Comparison of ENCODE assay signal across 16 mouse cellular contexts in the genomic region with DNA sequence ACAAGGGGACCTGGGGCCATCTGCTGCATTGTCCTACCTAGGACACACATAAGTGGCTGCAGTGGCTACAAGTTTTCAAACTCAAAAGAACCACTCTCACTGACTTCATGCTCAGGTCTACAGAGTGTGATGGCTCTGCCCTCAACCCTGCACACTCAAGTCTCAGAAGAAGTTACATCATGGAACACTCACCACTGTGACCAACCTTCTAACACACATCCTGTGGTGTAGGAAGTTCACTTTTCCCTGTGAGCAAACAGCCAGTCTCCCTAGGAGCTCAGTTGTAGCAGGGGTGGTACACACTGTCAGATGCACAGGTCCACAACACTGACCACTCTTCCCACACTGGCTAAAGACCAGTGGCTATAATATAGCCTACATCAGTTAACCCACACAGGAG. TPM values are rescaled to one million over a fixed set of nuclear protein-coding genes. Genes with fewer than 3 reads are reported as not detected.
DNase-seq lines count a peak whose midpoint lies in the region; ATAC-seq and TF ChIP-seq lines count a peak whose summit lies in the region.
"Had no signal": no experiment of that assay in that cellular context is flagged by ENCODE, and none has a peak within 500 bp of the region (broad histone marks: within the 10 kb centered on the region; RNA-seq: fewer than 3 reads in every experiment).

No protein-coding gene starts in this region.

- no peak overlapping the region for H3K27ac ChIP-seq in forebrain, embryonic 13.5 days
- no peak overlapping the region for H3K27ac ChIP-seq in forebrain, postnatal 0 days (ENCODE audit: low read depth, low read length)
- H3K27ac ChIP-seq in midbrain, embryonic 12.5 days (replicated peaks), result no peak overlapping the region
- no peak overlapping the region for H3K27ac ChIP-seq in midbrain, embryonic 10.5 days (replicated peaks)
- no peak overlapping the region for H3K27ac ChIP-seq in gastrocnemius, adult 2 months
- H3K27ac ChIP-seq: left cerebral cortex, adult 2 months; lung, embryonic 15.5 days had no signal

- H3K36me3 ChIP-seq in forebrain, embryonic 13.5 days (ENCODE audit: poor library complexity, severe bottlenecking), result peaks cover 42% of the 10 kb centered on the region
- H3K36me3 ChIP-seq in forebrain, postnatal 0 days (ENCODE audit: insufficient read depth), result peaks cover 31% of the 10 kb centered on the region
- H3K36me3 ChIP-seq in midbrain, embryonic 12.5 days, result peaks cover 44% of the 10 kb centered on the region
- peaks cover 60% of the 10 kb centered on the region for H3K36me3 ChIP-seq in midbrain, embryonic 10.5 days
- peaks cover 91% of the 10 kb centered on the region for H3K36me3 ChIP-seq in megakaryocyte, embryonic 14.5 days (replicated peaks; ENCODE audit: low read length)

- no peak for DNase-seq in forebrain, postnatal 0 days
- no peak for DNase-seq in midbrain, embryonic 10.5 days (ENCODE audit: low spot score)
- no peak for DNase-seq in gastrocnemius, adult 2 months
- DNase-seq in heart, adult 9 months (ENCODE audit: low spot score in 2 of 2), result no peak

- H3K9ac ChIP-seq in forebrain, embryonic 13.5 days, result no peak overlapping the region
- no peak overlapping the region for H3K9ac ChIP-seq in forebrain, postnatal 0 days
- H3K9ac ChIP-seq in midbrain, embryonic 12.5 days (replicated peaks), result no peak overlapping the region
- H3K9ac ChIP-seq: embryonic facial prominence, embryonic 15.5 days; liver, embryonic 12.5 days; lung, embryonic 15.5 days had no signal

- H3K4me2 ChIP-seq in forebrain, embryonic 13.5 days, result no peak overlapping the region
- no peak overlapping the region for H3K4me2 ChIP-seq in forebrain, postnatal 0 days (ENCODE audit: low read depth)
- no peak overlapping the region for H3K4me2 ChIP-seq in midbrain, embryonic 12.5 days (replicated peaks)
- H3K4me2 ChIP-seq: embryonic facial prominence, embryonic 15.5 days; liver, embryonic 12.5 days; lung, embryonic 15.5 days had no signal

- no peak overlapping the region for H3K4me3 ChIP-seq in forebrain, embryonic 13.5 days
- no peak overlapping the region for H3K4me3 ChIP-seq in forebrain, postnatal 0 days (ENCODE audit: low read depth, low read length)
- H3K4me3 ChIP-seq in midbrain, embryonic 12.5 days, result no peak overlapping the region
- no peak overlapping the region for H3K4me3 ChIP-seq in midbrain, embryonic 10.5 days
- H3K4me3 ChIP-seq in megakaryocyte, embryonic 14.5 days (replicated peaks), result peak overlapping the region; percentile 3
- no peak overlapping the region for H3K4me3 ChIP-seq in gastrocnemius, adult 2 months
- H3K4me3 ChIP-seq: embryonic facial prominence, embryonic 15.5 days; left cerebral cortex, adult 2 months; liver, embryonic 12.5 days; lung, embryonic 15.5 days had no signal

- no peaks in the 10 kb centered on the region for H3K27me3 ChIP-seq in forebrain, embryonic 13.5 days
- H3K27me3 ChIP-seq in forebrain, postnatal 0 days (ENCODE audit: insufficient read depth, low read length), result no peaks in the 10 kb centered on the region
- H3K27me3 ChIP-seq in midbrain, embryonic 12.5 days, result no peaks in the 10 kb centered on the region
- H3K27me3 ChIP-seq in midbrain, embryonic 10.5 days (ENCODE audit: low read depth, poor library complexity, severe bottlenecking), result no peaks in the 10 kb centered on the region
- H3K27me3 ChIP-seq in megakaryocyte, embryonic 14.5 days (replicated peaks), result no peaks in the 10 kb centered on the region
- H3K27me3 ChIP-seq: embryonic facial prominence, embryonic 15.5 days; liver, embryonic 12.5 days; lung, embryonic 15.5 days had no signal

- intact Hi-C loops in gastrocnemius, adult 2 months (cut with DNase I), result loop anchor here (1.0 to 10.0 kb wide), 2 partner anchors 83 to 316 kb away; a partner anchor contains a TSS

- no peak for TF ChIP-seq CTCF in forebrain, postnatal 0 days (IDR thresholded peaks at IDR 0.05; ENCODE audit: low read depth)
- no peak for TF ChIP-seq CTCF in gastrocnemius, adult 2 months (IDR thresholded peaks at IDR 0.05)

- ATAC-seq in forebrain, embryonic 13.5 days, result 0 out of 2 replicates have a peak, but pooled peaks have one; percentile 2
- ATAC-seq in forebrain, postnatal 0 days, result no peak
- ATAC-seq in midbrain, embryonic 12.5 days (ENCODE audit: low FRiP score, low read depth), result 0 out of 2 replicates have a peak, but pooled peaks have one; percentile 1
- ATAC-seq in activated CD4-positive, CD25-positive, alpha-beta regulatory T cell, adult 4 months, result peak; percentile 21

- peaks cover 20% of the 10 kb centered on the region for H3K4me1 ChIP-seq in forebrain, embryonic 13.5 days
- H3K4me1 ChIP-seq in forebrain, postnatal 0 days (ENCODE audit: insufficient read depth), result peaks cover 6% of the 10 kb centered on the region
- H3K4me1 ChIP-seq in midbrain, embryonic 12.5 days, result peaks cover 19% of the 10 kb centered on the region
- H3K4me1 ChIP-seq in midbrain, embryonic 10.5 days, result peaks cover 34% of the 10 kb centered on the region
- H3K4me1 ChIP-seq in megakaryocyte, embryonic 14.5 days, result peaks cover 87% of the 10 kb centered on the region

- no peaks in the 10 kb centered on the region for H3K9me3 ChIP-seq in forebrain, embryonic 13.5 days (replicated peaks)
- no peaks in the 10 kb centered on the region for H3K9me3 ChIP-seq in forebrain, postnatal 0 days (ENCODE audit: low read length)
- no peaks in the 10 kb centered on the region for H3K9me3 ChIP-seq in midbrain, embryonic 12.5 days
- no peaks in the 10 kb centered on the region for H3K9me3 ChIP-seq in midbrain, embryonic 10.5 days (replicated peaks)
- no peaks in the 10 kb centered on the region for H3K9me3 ChIP-seq in megakaryocyte, embryonic 14.5 days
- H3K9me3 ChIP-seq: embryonic facial prominence, embryonic 15.5 days; G1E; liver, embryonic 12.5 days; lung, embryonic 15.5 days had no signal

RNA-seq across cellular contexts. Expression of a gene that starts 16.0 kb away (rescaled TPM):
- polyA plus RNA-seq in forebrain, embryonic 13.5 days (2015; fragmentation: Nextera tagmentation; extraction: Ambion mirVana), result 7.2 and 7.9 TPM in 2 replicates
- 8.9 and 15.0 TPM in 2 replicates for total RNA-seq in forebrain, postnatal 0 days (2014; rRNA removed)
- 15.3 and 16.5 TPM in 2 replicates for polyA plus RNA-seq in forebrain, postnatal 0 days (2015; fragmentation: Nextera tagmentation; extraction: Ambion mirVana)
- polyA plus RNA-seq in midbrain, embryonic 12.5 days (2016; fragmentation: Nextera tagmentation; extraction: Ambion mirVana), result 7.2 and 8.0 TPM in 2 replicates
- polyA plus RNA-seq in midbrain, embryonic 10.5 days (2016; fragmentation: Nextera tagmentation; extraction: Ambion mirVana), result 4.2 and 5.9 TPM in 2 replicates
- under 1 TPM in 1 of 2 experiments, not detected in 1; 0.82 TPM for polyA plus RNA-seq in activated CD4-positive, CD25-positive, alpha-beta regulatory T cell, adult 4 months (2017; shearing (Covaris generic))
- 4.7 and 13.7 TPM in 2 replicates for polyA plus RNA-seq in megakaryocyte, embryonic 14.5 days (2012; ENCODE audit: insufficient read depth, low replicate concordance)
- total RNA-seq in gastrocnemius, adult 2 months (2021), result 10 to 100 TPM in 1 of 2 experiments, 1 to 10 TPM in 1; 9.5 to 14.5 TPM
- total RNA-seq: megakaryocyte-erythroid progenitor cell, adult 5-6 weeks had no signal

RNA-seq across cellular contexts. Expression of a gene that starts 16.1 kb away (rescaled TPM):
- polyA plus RNA-seq in forebrain, embryonic 13.5 days (2015; fragmentation: Nextera tagmentation; extraction: Ambion mirVana), result 172 and 183 TPM in 2 replicates
- total RNA-seq in forebrain, postnatal 0 days (2014; rRNA removed), result 90.7 and 130 TPM in 2 replicates
- 209 and 263 TPM in 2 replicates for polyA plus RNA-seq in forebrain, postnatal 0 days (2015; fragmentation: Nextera tagmentation; extraction: Ambion mirVana)
- 165 and 170 TPM in 2 replicates for polyA plus RNA-seq in midbrain, embryonic 12.5 days (2016; fragmentation: Nextera tagmentation; extraction: Ambion mirVana)
- 173 and 174 TPM in 2 replicates for polyA plus RNA-seq in midbrain, embryonic 10.5 days (2016; fragmentation: Nextera tagmentation; extraction: Ambion mirVana)
- polyA plus RNA-seq in activated CD4-positive, CD25-positive, alpha-beta regulatory T cell, adult 4 months (2017; shearing (Covaris generic)), result 100 to 1,000 TPM; 231 to 276 TPM
- 31.7 and 195 TPM in 2 replicates for polyA plus RNA-seq in megakaryocyte, embryonic 14.5 days (2012; ENCODE audit: insufficient read depth, low replicate concordance)
- 100 to 1,000 TPM; 312 to 399 TPM for total RNA-seq in gastrocnemius, adult 2 months (2021)

RNA-seq across cellular contexts. Expression of a gene that starts 16.5 kb away (rescaled TPM):
- 2.5 and 3.4 TPM in 2 replicates for polyA plus RNA-seq in forebrain, embryonic 13.5 days (2015; fragmentation: Nextera tagmentation; extraction: Ambion mirVana)
- 0.95 TPM in 1 of 2 replicates, not detected in the other for total RNA-seq in forebrain, postnatal 0 days (2014; rRNA removed)
- polyA plus RNA-seq in forebrain, postnatal 0 days (2015; fragmentation: Nextera tagmentation; extraction: Ambion mirVana), result 2.9 and 4.1 TPM in 2 replicates
- 4.0 and 5.7 TPM in 2 replicates for polyA plus RNA-seq in midbrain, embryonic 12.5 days (2016; fragmentation: Nextera tagmentation; extraction: Ambion mirVana)
- polyA plus RNA-seq in midbrain, embryonic 10.5 days (2016; fragmentation: Nextera tagmentation; extraction: Ambion mirVana), result 5.2 and 5.4 TPM in 2 replicates
- polyA plus RNA-seq in activated CD4-positive, CD25-positive, alpha-beta regulatory T cell, adult 4 months (2017; shearing (Covaris generic)), result not detected
- polyA plus RNA-seq in megakaryocyte, embryonic 14.5 days (2012; ENCODE audit: insufficient read depth, low replicate concordance), result 1.3 and 5.3 TPM in 2 replicates
- total RNA-seq in gastrocnemius, adult 2 months (2021), result not detected
- total RNA-seq: gastrocnemius, postnatal 25 days; megakaryocyte-erythroid progenitor cell, adult 5-6 weeks had no signal

RNA-seq across cellular contexts. Expression of a gene that starts 31.0 kb away (rescaled TPM):
- 1.1 and 1.3 TPM in 2 replicates for polyA plus RNA-seq in forebrain, embryonic 13.5 days (2015; fragmentation: Nextera tagmentation; extraction: Ambion mirVana)
- 13.5 and 13.8 TPM in 2 replicates for total RNA-seq in forebrain, postnatal 0 days (2014; rRNA removed)
- polyA plus RNA-seq in forebrain, postnatal 0 days (2015; fragmentation: Nextera tagmentation; extraction: Ambion mirVana), result 9.5 and 10.1 TPM in 2 replicates
- polyA plus RNA-seq in midbrain, embryonic 12.5 days (2016; fragmentation: Nextera tagmentation; extraction: Ambion mirVana), result 0.85 and 1.1 TPM in 2 replicates
- polyA plus RNA-seq in midbrain, embryonic 10.5 days (2016; fragmentation: Nextera tagmentation; extraction: Ambion mirVana), result 0.47 TPM in 2 replicates
- polyA plus RNA-seq in activated CD4-positive, CD25-positive, alpha-beta regulatory T cell, adult 4 months (2017; shearing (Covaris generic)), result not detected
- polyA plus RNA-seq in megakaryocyte, embryonic 14.5 days (2012; ENCODE audit: insufficient read depth, low replicate concordance), result 0.20 TPM in 1 of 2 replicates, not detected in the other
- 10 to 100 TPM in 1 of 2 experiments, 1 to 10 TPM in 1; 3.5 to 18.9 TPM for total RNA-seq in gastrocnemius, adult 2 months (2021)
- total RNA-seq: megakaryocyte-erythroid progenitor cell, adult 5-6 weeks had no signal
- polyA plus RNA-seq: inflammation-experienced regulatory T-cells, adult 6 months had no signal
